Mouse (Mus musculus): ENCODE results near the gene Ift80.

DNA sequence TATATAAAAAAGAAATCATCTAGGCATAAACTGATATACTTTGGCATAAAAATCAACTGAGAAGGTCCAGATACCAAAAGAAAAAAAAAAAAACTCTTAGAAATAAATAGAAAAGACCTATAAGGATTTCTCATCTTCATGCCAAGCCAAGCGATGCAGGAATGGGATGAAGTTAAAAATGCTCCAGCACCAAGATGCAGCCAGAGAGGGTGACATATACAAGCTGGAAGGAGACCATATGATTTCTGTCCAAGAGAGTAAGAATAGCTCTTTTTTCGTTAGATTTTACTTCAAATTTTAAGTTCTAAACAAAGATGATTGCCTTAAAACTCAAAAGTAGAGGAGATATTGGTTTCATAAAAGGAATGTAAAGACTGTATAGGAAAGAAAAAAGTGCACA lies 64.1 kb downstream of the Ift80 start:
- TF ChIP-seq POLR2A (IDR thresholded peaks at IDR 0.05; ENCODE audit: control insufficient read depth in 1 of 2, insufficient read depth in 1 of 2, low read depth in 1 of 2, low read length in 2 of 2, poor library complexity in 1 of 2) (no peak), EP300 (IDR thresholded peaks at IDR 0.05; ENCODE audit: low read depth in 1 of 2, low read length in 2 of 2) (no peak), MYB (IDR thresholded peaks at IDR 0.05; ENCODE audit: low read depth, low read length) (no peak), MAFK (IDR thresholded peaks at IDR 0.05; ENCODE audit: borderline replicate concordance, low read depth, low read length) (no peak), KAT2A (conservative IDR thresholded peaks at IDR 0.05; ENCODE audit: low read depth, low read length) (no peak), RCOR1 (IDR thresholded peaks at IDR 0.05; ENCODE audit: low read depth, low read length) (no peak), CTCF (IDR thresholded peaks at IDR 0.05 in 2 of 3, conservative IDR thresholded peaks at IDR 0.05 in 1 of 3; ENCODE audit: control insufficient read depth in 1 of 3, insufficient read depth in 1 of 3, low read depth in 2 of 3, low read length in 3 of 3, poor library complexity in 1 of 3, severe bottlenecking in 1 of 3) (no peak), HCFC1 (IDR thresholded peaks at IDR 0.05; ENCODE audit: low read depth, low read length) (no peak), USF1 (IDR thresholded peaks at IDR 0.05; ENCODE audit: low read depth, low read length) (no peak), MEF2A (IDR thresholded peaks at IDR 0.05; ENCODE audit: extremely low read depth, insufficient replicate concordance, low read depth, low read length, poor library complexity, severe bottlenecking) (no peak)
